Mouse (Mus musculus) common myeloid progenitor, adult 5-6 weeks (primary cell): ENCODE data around the gene Fam118b. TPM values are rescaled to one million over a fixed set of nuclear protein-coding genes. Genes with fewer than 3 reads are reported as not detected.

Experiments used
- total RNA-seq: library from RNA; stranded (forward); fragments of 200-1000, 187-1606 nt; gene quantifications from 2 replicates; pipeline ENCODE4 v1.2.3, GENCODE M21; 2017

Fam118b gene
- total RNA-seq, 1 experiment from 2014 or later = 14.6 TPM

Other genes with a start within 250 kb of the Fam118b start
- gene St3gal4, start 148.5 kb downstream of the Fam118b start, total RNA-seq = 25.2 and 26.5 TPM in 2 replicates
- gene Dcps, start 91.7 kb downstream of the Fam118b start, total RNA-seq = 64.0 and 71.4 TPM in 2 replicates
- gene Srpr, start 67.6 kb downstream of the Fam118b start, total RNA-seq = 72.6 and 94.0 TPM in 2 replicates
- 3.2 and 29.8 TPM in 2 replicates for gene Tirap, start 67.5 kb downstream of the Fam118b start, total RNA-seq
- gene Foxred1, start 56.8 kb downstream of the Fam118b start, total RNA-seq = 31.4 and 50.0 TPM in 2 replicates
- gene Rpusd4, start 60 bp upstream of the Fam118b start, total RNA-seq = 19.1 and 24.0 TPM in 2 replicates
- gene Cdon, start 153.3 kb upstream of the Fam118b start, total RNA-seq = 0.39 and 1.4 TPM in 2 replicates